Comparison of ENCODE assay signal across 13 mouse cellular contexts in genomic region chr16:33944772-33945171, GRCm38 (mm10). TPM values are rescaled to one million over a fixed set of nuclear protein-coding genes. Genes with fewer than 3 reads are reported as not detected.
DNase-seq lines count a peak whose midpoint lies in the region; ATAC-seq and TF ChIP-seq lines count a peak whose summit lies in the region.
"Had no signal": no experiment of that assay in that cellular context is flagged by ENCODE, and none has a peak within 500 bp of the region (broad histone marks: within the 10 kb centered on the region; RNA-seq: fewer than 3 reads in every experiment).

No protein-coding gene starts in this region.

- H3K9ac ChIP-seq in midbrain, embryonic 13.5 days (replicated peaks) = no peak overlapping the region
- H3K9ac ChIP-seq in forebrain, embryonic 15.5 days (replicated peaks) = no peak overlapping the region

- 59% methylated on average over 6 of the region's 6 CpGs for WGBS in midbrain, embryonic 13.5 days
- WGBS in forebrain, embryonic 15.5 days = 75% methylated on average over 6 of the region's 6 CpGs

- DNase-seq in gastrocnemius, adult 2 months = no peak
- no peak for DNase-seq in gastrocnemius, postnatal 36 days
- peak; percentile 60 for DNase-seq in lung, postnatal 10 days
- no peak for DNase-seq in lung, adult 18-20 months
- DNase-seq in kidney, adult 9 months = peak; percentile 59
- peak; percentile 67 for DNase-seq in yolk sac, embryonic 10.5 days (ENCODE audit: low spot score)
- DNase-seq: adrenal gland, adult 2 months; gastrocnemius, postnatal 10 days; thymus, postnatal 4 days had no signal

- ATAC-seq in midbrain, embryonic 13.5 days = no peak
- no peak for ATAC-seq in forebrain, embryonic 15.5 days (replicated peaks)

- peaks cover 19% of the 10 kb centered on the region for H3K4me1 ChIP-seq in midbrain, embryonic 13.5 days (replicated peaks)
- peaks cover 16% of the 10 kb centered on the region for H3K4me1 ChIP-seq in forebrain, embryonic 15.5 days

- TF ChIP-seq CTCF in gastrocnemius, adult 2 months (IDR thresholded peaks at IDR 0.05) = no peak

- intact Hi-C loops in gastrocnemius, adult 2 months (cut with DNase I) = loop anchor here (5.0 kb wide), 1 partner anchor 37 kb away; no protein-coding TSS in a partner anchor
- intact Hi-C loops in gastrocnemius, postnatal 36 days (cut with DNase I) = no loop called here

- no peaks in the 10 kb centered on the region for H3K9me3 ChIP-seq in midbrain, embryonic 13.5 days
- H3K9me3 ChIP-seq in forebrain, embryonic 15.5 days = no peaks in the 10 kb centered on the region

- H3K27me3 ChIP-seq in midbrain, embryonic 13.5 days = no peaks in the 10 kb centered on the region
- no peaks in the 10 kb centered on the region for H3K27me3 ChIP-seq in forebrain, embryonic 15.5 days

- H3K4me2 ChIP-seq in midbrain, embryonic 13.5 days (replicated peaks) = no peak overlapping the region
- H3K4me2 ChIP-seq in forebrain, embryonic 15.5 days (replicated peaks) = no peak overlapping the region

- peak overlapping the region; percentile 32; the same call in 1 of the 2 replicates for H3K27ac ChIP-seq in gastrocnemius, adult 2 months
- H3K27ac ChIP-seq in midbrain, embryonic 13.5 days = no peak overlapping the region
- no peak overlapping the region for H3K27ac ChIP-seq in forebrain, embryonic 15.5 days (replicated peaks)
- H3K27ac ChIP-seq: macrophage had no signal

- no peak overlapping the region for H3K4me3 ChIP-seq in gastrocnemius, adult 2 months
- no peak overlapping the region for H3K4me3 ChIP-seq in midbrain, embryonic 13.5 days (replicated peaks)
- H3K4me3 ChIP-seq in forebrain, embryonic 15.5 days = no peak overlapping the region
- H3K4me3 ChIP-seq: erythroblast, embryonic 14.5 days had no signal

- no peaks in the 10 kb centered on the region for H3K36me3 ChIP-seq in midbrain, embryonic 13.5 days
- no peaks in the 10 kb centered on the region for H3K36me3 ChIP-seq in forebrain, embryonic 15.5 days

RNA-seq across cellular contexts. Expression of gene Umps, which starts 22.1 kb away (rescaled TPM):
- 1 to 10 TPM; 5.3 to 7.3 TPM for total RNA-seq in gastrocnemius, adult 2 months (2021)
- total RNA-seq in gastrocnemius, postnatal 36 days (2021) = 1 to 10 TPM; 4.9 to 5.6 TPM
- 28.5 and 29.3 TPM in 2 replicates for polyA plus RNA-seq in midbrain, embryonic 13.5 days (2015; fragmentation: Nextera tagmentation; extraction: Ambion mirVana)
- 32.9 and 34.5 TPM in 2 replicates for polyA plus RNA-seq in forebrain, embryonic 15.5 days (2015; fragmentation: Nextera tagmentation; extraction: Ambion mirVana)

Comparison
In these comparisons a context has a peak if more than half of its experiments do, and no peak if none do; other contexts are left out.
1. DNase-seq: peak in lung, postnatal 10 days (single experiment), kidney, adult 9 months (single experiment) and yolk sac, embryonic 10.5 days (single experiment); none in gastrocnemius, adult 2 months (single experiment), gastrocnemius, postnatal 36 days (0 of 2) and lung, adult 18-20 months (0 of 2).